Mouse (Mus musculus): ENCODE results near the gene Myom1. TPM values are rescaled to one million over a fixed set of nuclear protein-coding genes. Genes with fewer than 3 reads are reported as not detected.
"Not testable (repeated sequence)": the region's sequence is repeated elsewhere in the genome, so short reads cannot be mapped to it uniquely, and the experiment has no call there.

Gene Myom1
- polyA plus RNA-seq, 1 experiment from 2014 or later, result 1.5 TPM

GRCm38 (mm10) chr17:70974065-70974464, 28.4 kb upstream of the Myom1 start:
- not testable (repeated sequence) for DNase-seq (ENCODE audit: low spot score)
- 90% methylated on average over 14 of the region's 14 CpGs for WGBS

DNA sequence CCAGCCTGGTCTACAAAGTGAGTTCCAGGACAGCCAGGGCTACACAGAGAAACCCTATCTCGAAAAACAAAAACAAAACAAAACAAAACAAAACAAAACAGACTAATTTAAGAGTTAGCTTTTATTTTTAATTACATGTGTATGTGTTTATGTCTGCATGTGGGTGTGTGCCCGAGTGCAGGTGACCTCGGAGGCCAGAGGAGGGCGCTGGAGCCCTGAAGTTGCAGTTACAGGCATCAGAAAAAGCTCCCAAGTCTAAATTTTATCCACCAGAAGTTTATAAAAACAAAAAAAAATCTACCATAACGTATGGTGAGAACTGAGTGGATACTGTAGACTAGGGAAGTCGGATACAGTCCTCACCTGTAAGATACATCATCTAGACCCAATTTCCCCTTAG, 24.6 kb upstream of the Myom1 start:
- no peak for ATAC-seq (ENCODE audit: low FRiP score)
- Histone ChIP-seq H3K9me3 (ENCODE audit: control insufficient read depth, low read length) (no peaks in the 10 kb centered on the region), H3K36me3 (replicated peaks; ENCODE audit: control insufficient read depth, insufficient read depth) (peaks cover 56% of the 10 kb centered on the region), H3K4me2 (replicated peaks) (no peak overlapping the region), H3K27me3 (ENCODE audit: control insufficient read depth, insufficient read depth, low read length) (no peaks in the 10 kb centered on the region), H3K9ac (no peak overlapping the region), H3K27ac (no peak overlapping the region), H3K4me1 (replicated peaks; ENCODE audit: control insufficient read depth, insufficient read depth, low read length) (no peaks in the 10 kb centered on the region), H3K4me3 (replicated peaks; ENCODE audit: low read length) (no peak overlapping the region)
- DNase-seq (ENCODE audit: low spot score), result no peak
- WGBS, result 91% methylated on average over 6 of the region's 6 CpGs

More at GRCm38 (mm10) chr17:70974065-70974464, 28.4 kb upstream of the Myom1 start:
- not testable (repeated sequence) for H3K4me3 ChIP-seq (replicated peaks; ENCODE audit: low read length); H3K27me3 ChIP-seq (ENCODE audit: control insufficient read depth, insufficient read depth, low read length); H3K4me1 ChIP-seq (replicated peaks; ENCODE audit: control insufficient read depth, insufficient read depth, low read length); H3K9ac ChIP-seq; ATAC-seq (ENCODE audit: low FRiP score); H3K4me2 ChIP-seq (replicated peaks); H3K9me3 ChIP-seq (ENCODE audit: control insufficient read depth, low read length); H3K27ac ChIP-seq
- peaks cover 44% of the 10 kb centered on the region for H3K36me3 ChIP-seq (replicated peaks; ENCODE audit: control insufficient read depth, insufficient read depth)

DNA sequence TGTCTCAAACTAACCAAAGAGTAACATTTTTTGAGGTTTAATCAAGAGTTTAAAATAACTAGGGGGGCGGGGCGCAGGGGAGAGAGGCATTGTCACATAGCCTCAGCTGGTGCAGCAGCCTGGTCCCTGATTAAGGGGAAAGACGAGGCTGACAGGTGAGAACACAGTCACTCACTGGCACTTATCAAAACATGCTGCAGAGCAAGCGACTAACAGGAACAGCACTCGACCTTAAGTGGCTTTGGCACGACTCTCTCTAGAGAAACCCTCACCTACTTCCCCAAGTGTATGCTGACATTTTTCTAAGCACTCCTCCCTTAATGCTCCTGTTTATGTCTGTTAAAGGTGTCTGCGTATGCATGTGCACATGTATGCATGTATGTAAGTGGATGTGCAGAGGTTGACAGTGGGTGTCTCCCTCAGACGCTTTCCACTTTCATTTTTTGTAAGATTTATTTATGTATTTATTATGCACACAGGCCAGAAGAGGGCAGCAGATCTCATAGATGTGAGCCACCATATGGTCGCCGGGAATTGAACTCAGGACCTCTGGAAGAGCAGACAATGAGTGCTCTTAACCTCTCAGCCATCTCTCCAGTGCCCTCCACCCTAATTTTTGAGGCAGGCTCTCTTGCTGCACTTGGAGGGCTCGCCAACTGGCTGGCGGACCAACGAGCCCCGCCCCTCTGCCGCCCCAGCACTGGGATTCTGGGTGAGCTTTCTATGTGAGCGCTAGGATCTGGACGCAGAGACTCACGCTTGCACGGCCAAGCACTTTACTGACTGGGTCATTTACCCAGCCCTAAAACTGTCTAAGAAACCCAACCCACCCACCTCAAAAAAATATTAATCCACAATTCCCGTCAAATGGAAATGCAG, 22.8 kb upstream of the Myom1 start:
- Histone ChIP-seq H3K27me3 (ENCODE audit: control insufficient read depth, insufficient read depth, low read length) (no peaks in the 10 kb centered on the region), H3K27ac (no peak overlapping the region), H3K36me3 (replicated peaks; ENCODE audit: control insufficient read depth, insufficient read depth) (peaks cover 39% of the 10 kb centered on the region), H3K4me3 (replicated peaks; ENCODE audit: low read length) (no peak overlapping the region), H3K9ac (no peak overlapping the region), H3K9me3 (ENCODE audit: control insufficient read depth, low read length) (no peaks in the 10 kb centered on the region), H3K4me2 (replicated peaks) (no peak overlapping the region), H3K4me1 (replicated peaks; ENCODE audit: control insufficient read depth, insufficient read depth, low read length) (no peaks in the 10 kb centered on the region)
- DNase-seq (ENCODE audit: low spot score) (no peak), ATAC-seq (ENCODE audit: low FRiP score) (no peak)
- 91% methylated on average over 20 of the region's 20 CpGs for WGBS

DNA sequence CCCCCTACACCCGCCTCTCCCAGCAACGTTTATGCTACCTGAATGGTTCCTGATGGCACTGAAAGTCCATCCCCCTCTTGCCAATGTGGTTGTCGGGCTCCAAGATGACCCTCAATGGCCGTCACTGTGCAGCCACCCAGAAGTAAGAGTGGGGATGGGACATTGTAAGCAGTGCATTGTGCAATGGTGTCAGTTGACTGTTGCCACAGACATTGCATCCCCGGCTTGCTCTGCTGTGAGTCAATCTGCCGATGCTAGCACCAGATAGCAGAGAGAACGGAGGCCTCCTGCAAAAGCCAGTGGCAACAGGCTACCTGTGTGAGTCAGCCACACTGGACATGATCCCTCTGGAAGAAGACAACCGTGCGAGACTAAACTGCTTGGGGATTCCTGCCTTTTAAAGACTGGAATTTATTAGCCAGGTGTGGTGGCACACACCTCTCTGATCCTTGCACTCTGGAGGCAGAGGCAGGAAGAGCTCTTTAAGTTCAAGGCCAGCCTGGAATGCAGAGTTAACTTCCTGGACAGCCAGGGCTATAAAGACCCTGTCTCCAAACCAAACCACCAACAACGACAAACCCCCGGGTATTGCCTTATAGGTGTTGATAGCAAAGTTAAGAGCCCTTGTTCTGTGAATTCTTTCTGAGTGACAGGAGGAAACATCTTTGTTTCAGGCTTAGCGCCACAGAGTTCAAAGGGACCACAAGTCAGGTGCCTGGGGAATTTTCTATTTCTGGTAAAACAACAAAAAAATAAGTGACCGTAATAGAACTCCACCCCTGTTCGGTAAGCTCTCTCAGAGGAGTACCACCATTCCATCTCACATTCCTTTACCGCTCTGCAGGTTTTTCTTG, 16.7 kb upstream of the Myom1 start:
- ATAC-seq (ENCODE audit: low FRiP score) (no peak), DNase-seq (ENCODE audit: low spot score) (no peak)
- Histone ChIP-seq H3K4me1 (replicated peaks; ENCODE audit: control insufficient read depth, insufficient read depth, low read length) (peaks cover 18% of the 10 kb centered on the region), H3K4me2 (replicated peaks) (no peak overlapping the region), H3K9me3 (ENCODE audit: control insufficient read depth, low read length) (no peaks in the 10 kb centered on the region), H3K4me3 (replicated peaks; ENCODE audit: low read length) (no peak overlapping the region), H3K9ac (no peak overlapping the region), H3K36me3 (replicated peaks; ENCODE audit: control insufficient read depth, insufficient read depth) (peaks cover 27% of the 10 kb centered on the region), H3K27me3 (ENCODE audit: control insufficient read depth, insufficient read depth, low read length) (no peaks in the 10 kb centered on the region), H3K27ac (no peak overlapping the region)
- 85% methylated on average over 15 of the region's 15 CpGs for WGBS

DNA sequence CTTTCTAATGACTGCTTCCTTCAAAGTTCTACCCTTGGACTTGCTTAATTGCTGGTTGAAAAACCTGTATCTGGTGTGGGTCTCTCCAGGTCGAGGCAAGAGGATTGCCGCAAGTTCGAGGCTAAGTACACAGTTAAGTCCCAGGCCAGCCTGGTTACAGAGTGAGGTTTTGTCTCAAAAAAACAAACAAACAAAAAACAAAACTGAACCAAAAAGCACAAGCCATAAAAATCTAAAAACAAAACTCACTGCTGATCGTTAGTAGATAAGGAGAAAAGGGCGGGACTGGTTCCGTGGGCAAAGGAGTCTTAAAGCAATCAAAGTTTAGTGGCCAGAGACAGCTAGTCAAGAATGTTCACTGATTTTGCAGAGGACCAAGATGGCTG, 16.1 kb upstream of the Myom1 start:
- H3K36me3 ChIP-seq (replicated peaks; ENCODE audit: control insufficient read depth, insufficient read depth), result peaks cover 21% of the 10 kb centered on the region
- no peaks in the 10 kb centered on the region for H3K27me3 ChIP-seq (ENCODE audit: control insufficient read depth, insufficient read depth, low read length)
- ATAC-seq (ENCODE audit: low FRiP score) (no peak), DNase-seq (ENCODE audit: low spot score) (no peak)
- H3K9me3 ChIP-seq (ENCODE audit: control insufficient read depth, low read length), result no peaks in the 10 kb centered on the region
- no peak overlapping the region for H3K4me2 ChIP-seq (replicated peaks)
- WGBS, result 97% methylated on average over 6 of the region's 6 CpGs
- no peak overlapping the region for H3K27ac ChIP-seq
- H3K9ac ChIP-seq, result no peak overlapping the region
- peaks cover 23% of the 10 kb centered on the region for H3K4me1 ChIP-seq (replicated peaks; ENCODE audit: control insufficient read depth, insufficient read depth, low read length)
- H3K4me3 ChIP-seq (replicated peaks; ENCODE audit: low read length), result no peak overlapping the region

- H3K4me1 ChIP-seq (replicated peaks; ENCODE audit: control insufficient read depth, insufficient read depth, low read length), result peaks cover 25% of the 10 kb centered on the region
- ATAC-seq (ENCODE audit: low FRiP score) (no peak), DNase-seq (ENCODE audit: low spot score) (no peak)
- H3K4me3 ChIP-seq (replicated peaks; ENCODE audit: low read length), result no peak overlapping the region
- H3K9ac ChIP-seq, result no peak overlapping the region
- H3K27ac ChIP-seq, result no peak overlapping the region
- no peaks in the 10 kb centered on the region for H3K27me3 ChIP-seq (ENCODE audit: control insufficient read depth, insufficient read depth, low read length)
- H3K36me3 ChIP-seq (replicated peaks; ENCODE audit: control insufficient read depth, insufficient read depth), result peaks cover 15% of the 10 kb centered on the region; the same call in 1 of the 2 replicates
- WGBS, result 91% methylated on average over 15 of the region's 15 CpGs
- no peaks in the 10 kb centered on the region for H3K9me3 ChIP-seq (ENCODE audit: control insufficient read depth, low read length)
- no peak overlapping the region for H3K4me2 ChIP-seq (replicated peaks)
Measured at GRCm38 (mm10) chr17:70986831-70987660, 15.4 kb upstream of the Myom1 start.

GRCm38 (mm10) chr17:70988337-70988767, 14.1 kb upstream of the Myom1 start:
- Histone ChIP-seq H3K4me3 (replicated peaks; ENCODE audit: low read length) (no peak overlapping the region), H3K27ac (no peak overlapping the region), H3K9me3 (ENCODE audit: control insufficient read depth, low read length) (no peaks in the 10 kb centered on the region), H3K36me3 (replicated peaks; ENCODE audit: control insufficient read depth, insufficient read depth) (peaks cover 15% of the 10 kb centered on the region; the same call in 1 of the 2 replicates), H3K9ac (no peak overlapping the region), H3K27me3 (ENCODE audit: control insufficient read depth, insufficient read depth, low read length) (no peaks in the 10 kb centered on the region), H3K4me2 (replicated peaks) (peak overlapping the region; percentile 65), H3K4me1 (replicated peaks; ENCODE audit: control insufficient read depth, insufficient read depth, low read length) (peaks cover 25% of the 10 kb centered on the region)
- DNase-seq (ENCODE audit: low spot score), result no peak
- ATAC-seq (ENCODE audit: low FRiP score), result no peak
- WGBS, result 85% methylated on average over 12 of the region's 12 CpGs

DNA sequence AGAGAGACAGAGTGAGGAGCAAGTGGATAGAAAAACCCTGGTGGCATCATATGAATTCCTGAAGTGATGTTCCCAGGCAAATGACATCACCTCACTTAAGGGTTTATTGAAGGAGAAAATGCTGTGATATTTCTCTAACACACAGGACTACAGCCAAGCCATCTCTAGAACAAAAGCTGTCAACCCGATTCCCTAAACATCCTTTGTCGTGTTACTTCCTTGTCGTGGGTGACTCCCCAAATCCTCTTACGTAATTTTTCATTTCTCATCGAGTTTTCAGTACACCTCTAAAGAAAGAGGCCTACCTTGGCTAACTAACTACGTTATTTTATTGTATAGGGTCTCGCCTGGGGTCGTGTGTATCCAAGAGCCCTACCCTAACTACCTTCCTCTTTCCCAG, 13.0 kb upstream of the Myom1 start:
- H3K27ac ChIP-seq, result peak overlapping the region; percentile 95
- peak overlapping the region; percentile 97 for H3K4me3 ChIP-seq (replicated peaks; ENCODE audit: low read length)
- H3K36me3 ChIP-seq (replicated peaks; ENCODE audit: control insufficient read depth, insufficient read depth), result peaks cover 15% of the 10 kb centered on the region; the same call in 1 of the 2 replicates
- 0 out of 2 replicates have a peak, but pooled peaks have one; percentile 22 for ATAC-seq (ENCODE audit: low FRiP score)
- no peaks in the 10 kb centered on the region for H3K27me3 ChIP-seq (ENCODE audit: control insufficient read depth, insufficient read depth, low read length)
- peak overlapping the region; percentile 65 for H3K4me2 ChIP-seq (replicated peaks)
- WGBS, result 47% methylated on average over 8 of the region's 8 CpGs
- H3K9me3 ChIP-seq (ENCODE audit: control insufficient read depth, low read length), result no peaks in the 10 kb centered on the region
- H3K9ac ChIP-seq, result peak overlapping the region; percentile 97
- peaks cover 25% of the 10 kb centered on the region for H3K4me1 ChIP-seq (replicated peaks; ENCODE audit: control insufficient read depth, insufficient read depth, low read length)
- no peak for DNase-seq (ENCODE audit: low spot score)

Measured in hindbrain, embryonic 14.5 days (tissue).